Mouse (Mus musculus) heart, postnatal 36 days (tissue): ENCODE results near the gene Alkbh4. TPM values are rescaled to one million over a fixed set of nuclear protein-coding genes. Genes with fewer than 3 reads are reported as not detected.
"Not testable (repeated sequence)": the region's sequence is repeated elsewhere in the genome, so short reads cannot be mapped to it uniquely, and the experiment has no call there.

Source experiments
- DNase-seq, 2 experiments: peaks; one replicate each; pipeline ENCODE4 v3.0.0; 2021 to 2022
- intact Hi-C: fragments of 180-260 bp; cut with DNase I; formaldehyde crosslinking; loops from one replicate; pipeline ENCODE4 v1.15.1; 2025
- total RNA-seq, 2 experiments: library from RNA; stranded (reverse); gene quantifications; 2 replicates each; pipeline ENCODE4 v1.2.3; 2021

Gene Alkbh4
- total RNA-seq, 2 experiments from 2014 or later, result 4.4 to 4.7 TPM

DNA sequence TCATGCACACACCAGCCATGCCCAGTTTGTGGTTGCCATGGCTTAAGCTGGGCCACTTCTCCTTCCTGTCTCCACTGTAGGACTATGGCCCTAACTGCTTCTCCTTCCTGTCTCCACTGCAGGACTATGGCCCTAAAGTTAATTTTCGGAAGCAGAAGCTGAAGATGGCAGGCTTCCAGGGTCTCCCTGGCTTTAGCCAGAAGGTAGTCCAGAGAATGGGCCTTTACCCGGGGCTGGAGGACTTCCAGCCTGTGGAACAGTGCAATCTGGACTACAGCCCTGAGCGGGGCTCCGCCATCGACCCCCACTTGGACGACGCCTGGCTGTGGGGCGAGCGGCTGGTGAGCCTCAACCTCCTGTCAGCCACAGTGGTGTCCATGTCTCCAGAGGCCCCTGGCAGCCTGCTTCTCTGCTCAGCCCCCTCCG, 4.1 kb downstream of the Alkbh4 start:
- intact Hi-C loops, result no loop called here
- no peak for DNase-seq

DNA sequence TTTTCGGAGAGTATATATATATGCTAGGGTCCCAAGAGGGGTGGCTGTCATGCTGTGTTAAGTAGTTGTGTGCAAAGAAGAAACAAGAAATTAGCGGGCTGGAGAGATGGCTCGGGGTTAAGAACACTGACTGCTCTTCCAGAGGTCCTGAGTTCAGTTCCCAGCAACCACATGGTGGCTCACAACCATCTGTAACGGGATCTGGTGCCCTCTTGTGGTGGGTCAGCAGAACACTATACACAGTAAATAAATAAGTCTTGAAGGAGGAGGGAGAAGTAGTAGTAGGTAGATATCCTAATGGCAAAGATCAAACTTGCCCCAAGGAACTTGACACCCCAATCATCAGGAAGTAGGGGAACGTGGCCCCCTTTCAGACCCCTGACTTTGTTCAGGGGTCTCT, 6.8 kb downstream of the Alkbh4 start:
- intact Hi-C loops, result no loop called here

DNA sequence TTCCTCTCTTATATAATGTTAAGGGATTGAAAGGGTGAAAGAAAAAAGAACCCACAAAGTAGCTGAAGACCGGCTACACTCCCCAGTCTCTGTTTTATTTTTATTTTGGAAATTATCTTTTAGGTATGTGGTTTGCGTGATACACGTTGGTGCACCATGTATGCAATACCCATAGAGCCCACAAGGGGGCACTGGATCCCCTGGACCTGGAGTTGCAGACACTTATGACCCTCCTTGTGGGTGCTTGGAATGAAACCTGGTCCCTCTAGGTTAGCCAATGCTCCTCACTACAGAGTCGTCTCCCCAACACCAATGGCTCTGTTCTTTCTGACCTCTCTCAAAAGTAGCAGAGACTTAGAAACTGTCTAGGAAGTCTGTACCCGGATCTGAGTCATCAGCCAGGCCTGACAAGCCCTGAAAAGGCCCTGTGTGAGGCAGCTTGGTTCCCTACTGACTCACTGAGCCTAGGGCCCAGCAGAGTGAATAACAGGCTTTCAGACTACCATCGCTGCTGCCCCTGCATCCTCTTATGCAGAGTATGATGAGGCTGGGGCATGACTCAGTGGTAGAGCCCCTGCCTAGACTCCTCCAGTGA, 7.3 kb downstream of the Alkbh4 start:
- DNase-seq, result no peak
- intact Hi-C loops, result no loop called here

More for the DNA sequence above, 6.8 kb downstream of the Alkbh4 start:
- no peak for DNase-seq

DNA sequence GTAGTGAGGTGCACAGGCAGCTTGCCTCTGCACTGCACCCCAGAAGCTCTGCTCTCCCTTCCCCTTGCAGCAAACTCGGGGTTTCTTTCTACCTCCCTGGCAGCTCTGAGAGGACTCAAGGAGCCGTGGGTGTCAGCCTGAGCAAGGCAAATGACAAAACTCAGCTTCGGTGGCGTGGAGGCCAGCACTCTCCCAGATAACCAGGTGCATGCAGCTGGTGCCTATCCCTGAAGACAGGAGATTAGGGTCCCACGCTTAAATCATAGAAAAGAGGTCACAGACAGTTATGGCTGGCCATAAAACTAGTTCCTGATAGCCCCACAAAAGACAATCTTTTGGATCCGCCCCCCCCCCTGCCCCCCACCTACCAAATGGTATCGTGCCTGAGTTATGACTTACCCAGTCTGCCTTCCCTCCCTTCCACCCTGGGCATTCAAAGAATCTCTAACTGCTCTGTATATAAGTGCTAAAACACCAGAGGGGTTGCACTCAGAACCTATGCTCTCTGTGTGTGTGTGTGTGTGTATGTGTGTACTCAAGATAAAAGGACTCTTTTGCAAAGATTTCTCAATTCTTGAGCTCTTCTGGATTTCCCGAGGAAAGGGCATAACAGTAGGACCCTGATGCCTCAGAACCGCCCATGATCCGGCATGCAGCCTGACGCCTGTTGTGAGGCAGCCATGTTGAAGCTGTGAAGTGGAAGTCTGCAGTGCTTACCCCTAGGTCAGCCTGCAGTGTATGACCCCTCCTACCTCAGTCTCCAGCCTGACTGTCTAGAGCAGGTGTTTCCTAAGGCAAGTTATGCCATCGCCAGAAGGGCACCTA, 8.9 kb downstream of the Alkbh4 start:
- DNase-seq, result no peak
- intact Hi-C loops, result no loop called here

DNA sequence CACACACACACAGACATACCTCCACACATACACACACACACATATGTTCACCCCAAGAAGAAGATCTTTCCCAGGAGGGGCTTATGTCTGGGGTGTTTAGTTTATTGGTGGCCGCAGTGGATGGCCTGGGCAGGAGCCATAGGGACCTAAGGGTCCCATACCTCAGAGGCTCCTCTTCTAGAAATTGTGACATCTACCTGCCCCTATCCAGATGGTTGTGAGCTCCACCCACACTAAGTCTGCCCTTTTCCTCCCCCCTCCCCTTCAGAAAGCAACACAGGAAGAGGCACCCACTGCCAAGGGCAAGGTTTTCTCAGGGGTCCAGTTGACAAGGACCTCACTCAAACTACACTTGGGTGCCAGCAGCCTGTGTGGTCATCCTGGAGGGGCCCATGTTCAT, 11.0 kb downstream of the Alkbh4 start:
- intact Hi-C loops, result no loop called here
- no peak for DNase-seq

DNA sequence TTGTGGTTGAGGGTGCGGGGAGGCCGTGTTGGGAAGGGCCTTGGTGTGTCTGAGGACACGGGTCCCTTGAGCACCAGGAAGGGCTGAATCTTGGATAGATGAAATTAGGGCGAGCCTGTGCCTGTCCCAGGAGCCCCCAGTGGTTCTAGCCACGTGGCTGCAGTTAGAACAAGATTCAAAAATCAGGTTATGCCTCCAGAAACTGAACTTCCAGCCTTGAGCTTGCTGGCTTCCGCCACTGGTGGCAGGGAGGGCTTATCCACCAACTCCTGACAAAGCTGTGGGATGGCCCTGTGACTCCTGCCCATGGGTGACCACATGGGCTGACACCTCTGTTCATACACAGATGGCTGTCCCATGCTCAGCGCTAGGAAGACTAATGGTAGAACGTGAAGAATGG, 11.8 kb downstream of the Alkbh4 start:
- DNase-seq, result no peak
- intact Hi-C loops, result no loop called here

DNA sequence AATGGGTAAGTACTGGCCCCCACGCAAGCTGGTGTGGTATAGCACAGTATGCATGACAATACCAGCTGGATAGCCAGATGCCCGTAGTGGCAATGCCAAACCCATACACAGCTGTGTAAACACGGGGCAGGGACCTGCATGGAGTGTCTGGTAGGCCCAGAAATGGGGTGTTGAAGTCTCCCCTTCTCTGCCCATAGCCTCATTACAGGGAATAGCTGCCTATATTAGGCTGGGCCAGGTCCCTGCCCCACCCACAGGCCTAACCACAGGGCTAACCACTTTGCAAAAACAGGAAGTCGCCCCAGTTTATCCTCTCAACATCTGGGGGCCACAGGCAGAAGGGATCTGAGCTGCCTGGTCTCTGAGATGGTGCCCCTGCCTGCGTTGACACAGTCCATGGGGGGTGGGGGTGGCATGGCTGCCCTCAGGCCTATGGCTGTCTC, 13.2 kb downstream of the Alkbh4 start:
- intact Hi-C loops, DNase-seq: not testable (repeated sequence)

DNA sequence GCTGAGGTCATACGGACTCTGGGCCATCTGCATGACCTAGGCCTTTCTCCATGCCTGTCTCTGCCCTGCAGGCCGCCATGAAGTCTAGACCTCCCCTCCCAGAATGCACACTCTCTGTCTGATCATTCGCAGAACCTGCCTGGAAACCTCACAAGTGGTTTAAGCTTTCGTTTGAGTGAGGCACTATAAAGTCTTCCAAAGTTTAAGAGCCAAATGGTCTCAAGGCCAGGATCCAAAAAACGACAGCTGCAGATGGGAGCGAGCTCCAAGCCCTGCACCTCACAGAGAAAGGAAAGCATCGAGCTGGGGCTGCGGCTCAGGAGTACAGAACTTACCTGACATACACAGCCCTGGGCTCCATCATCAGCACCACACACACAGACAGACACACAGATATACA, 16.4 kb downstream of the Alkbh4 start:
- peak; percentile 28 to 46 for DNase-seq
- intact Hi-C loops, result no loop called here

DNA sequence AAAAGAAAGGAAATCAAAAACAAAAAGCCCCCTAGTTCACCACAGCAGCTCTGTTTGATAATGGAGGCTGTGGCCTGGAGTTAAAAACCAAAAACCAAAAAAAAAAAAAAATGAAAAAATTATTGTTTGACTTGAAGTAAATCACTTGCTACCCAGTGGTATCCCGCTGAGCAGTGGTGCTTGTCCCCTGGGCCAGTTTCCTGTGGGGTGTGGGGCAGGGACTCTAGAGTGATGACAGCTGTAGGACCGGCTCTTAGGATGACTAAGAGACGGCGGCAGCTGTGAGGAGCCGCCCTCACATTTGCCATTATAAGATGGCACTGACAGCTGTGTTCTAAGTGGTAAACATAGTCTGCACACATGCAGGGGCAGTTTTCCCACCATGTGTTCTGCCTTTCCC, 19.5 kb downstream of the Alkbh4 start:
- intact Hi-C loops, result no loop called here
- DNase-seq, result no peak

DNA sequence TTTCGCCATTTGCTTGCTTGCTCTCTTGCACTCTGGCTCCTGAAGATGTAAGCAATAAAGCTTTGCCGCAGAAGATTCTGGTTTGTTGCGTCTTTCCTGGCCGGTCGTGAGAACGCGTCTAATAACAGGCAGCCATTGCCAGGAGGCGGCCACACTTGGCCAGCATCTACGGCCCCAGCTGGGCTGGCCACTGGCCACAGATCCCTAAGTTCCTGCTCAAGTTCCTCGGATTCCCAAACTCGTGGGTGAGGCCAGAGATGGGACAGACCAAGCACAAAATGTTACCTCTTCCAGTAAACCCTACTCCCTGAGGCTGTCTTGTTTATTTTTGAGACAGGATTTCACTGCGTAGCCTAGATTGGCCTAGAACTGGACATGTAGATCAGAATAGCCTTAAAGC, 24.1 kb downstream of the Alkbh4 start:
- intact Hi-C loops, result not testable (repeated sequence)
- DNase-seq, result peak; percentile 73

DNA sequence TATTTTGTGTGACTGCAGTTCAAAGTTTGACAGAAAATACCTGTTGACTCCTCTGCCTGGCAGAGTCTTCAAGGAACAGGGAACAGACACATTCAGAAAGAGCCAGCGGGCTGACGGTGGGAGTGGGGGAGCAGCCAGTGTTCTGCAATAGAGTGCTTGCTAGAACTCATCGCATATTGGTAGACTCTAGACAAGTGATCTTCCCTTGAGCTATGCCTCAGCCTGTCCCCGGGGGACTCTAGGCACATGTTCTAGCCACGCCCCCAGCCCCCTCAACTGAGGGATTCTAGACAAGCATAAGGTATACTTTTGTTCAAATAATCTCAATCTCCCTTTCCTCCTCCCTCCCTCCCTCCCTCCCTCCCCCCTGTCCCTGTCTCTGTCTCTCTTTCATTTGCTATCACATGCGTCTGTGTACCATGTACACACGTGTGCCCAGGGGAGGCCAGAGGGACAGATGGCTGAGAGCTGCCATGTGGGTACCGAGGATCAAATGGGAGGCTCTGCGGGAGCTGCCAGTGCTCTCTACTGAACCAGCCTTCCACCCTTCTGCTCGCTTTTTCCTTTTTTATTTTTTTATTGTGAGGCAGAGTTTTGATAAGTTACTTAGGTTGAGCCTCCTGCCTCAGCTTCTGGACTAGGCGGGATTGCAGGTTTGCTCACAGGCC, 28.0 kb downstream of the Alkbh4 start:
- DNase-seq, result no peak
- intact Hi-C loops, result no loop called here

DNA sequence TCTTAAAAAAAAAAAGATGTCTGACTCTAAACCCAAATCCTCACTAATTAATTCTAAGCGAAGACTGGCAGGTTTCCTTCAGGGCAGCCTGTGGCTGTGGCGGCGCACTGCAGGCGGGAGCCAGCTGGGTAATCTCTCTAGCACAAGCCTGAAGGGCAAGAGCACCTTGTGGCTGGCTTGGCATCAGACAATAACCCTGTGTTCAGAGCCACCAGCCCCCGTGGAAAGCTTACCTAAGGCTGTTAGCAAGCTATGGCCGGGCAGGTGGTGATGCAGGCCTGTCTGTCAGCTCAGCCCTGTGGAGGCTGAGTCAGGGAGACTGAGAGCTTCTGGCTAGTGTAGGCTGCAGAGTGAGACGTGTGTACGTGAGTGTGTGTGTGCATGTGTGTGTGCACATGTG, 29.3 kb downstream of the Alkbh4 start:
- no peak for DNase-seq
- intact Hi-C loops, result no loop called here

DNA sequence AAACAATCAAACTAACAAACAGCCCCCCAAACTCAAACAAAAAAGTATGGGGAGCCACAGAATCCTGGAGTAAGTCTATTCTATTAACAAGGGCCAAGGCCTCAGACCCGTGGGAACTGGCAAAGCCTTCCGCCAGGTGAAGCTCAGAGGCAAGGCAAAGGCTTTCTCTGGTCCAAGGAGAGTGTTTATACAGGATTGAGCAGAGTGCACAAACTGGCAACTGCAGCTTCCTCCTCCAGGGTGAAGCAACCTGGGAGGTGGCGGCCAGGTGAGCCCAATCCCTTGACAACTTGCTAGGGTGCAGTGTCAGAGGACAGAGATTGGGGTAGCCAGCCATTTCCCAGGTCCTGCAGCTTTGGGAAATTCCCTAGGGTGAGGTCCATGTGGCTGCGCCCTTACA, 31.4 kb downstream of the Alkbh4 start:
- intact Hi-C loops, result no loop called here
- DNase-seq, result no peak

DNA sequence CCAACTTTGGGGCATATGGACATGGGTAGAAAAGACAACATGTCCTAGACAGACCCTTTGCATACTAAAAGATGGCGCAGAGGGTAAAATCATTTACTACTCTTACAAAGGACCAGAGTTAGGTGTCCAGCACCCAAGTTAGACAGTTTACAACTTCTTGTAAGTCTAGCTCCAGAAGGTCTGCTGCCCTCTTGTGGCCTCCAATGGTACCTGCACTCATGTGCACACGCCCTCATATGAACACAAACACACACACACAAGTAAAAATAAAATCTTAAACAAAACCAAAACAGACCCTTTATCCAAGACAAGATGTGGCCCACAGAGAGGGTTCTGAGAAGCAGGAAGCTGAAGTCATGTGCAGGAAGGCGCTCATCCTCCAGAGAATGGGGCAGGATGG, 32.1 kb downstream of the Alkbh4 start:
- intact Hi-C loops, result no loop called here
- DNase-seq, result no peak

DNA sequence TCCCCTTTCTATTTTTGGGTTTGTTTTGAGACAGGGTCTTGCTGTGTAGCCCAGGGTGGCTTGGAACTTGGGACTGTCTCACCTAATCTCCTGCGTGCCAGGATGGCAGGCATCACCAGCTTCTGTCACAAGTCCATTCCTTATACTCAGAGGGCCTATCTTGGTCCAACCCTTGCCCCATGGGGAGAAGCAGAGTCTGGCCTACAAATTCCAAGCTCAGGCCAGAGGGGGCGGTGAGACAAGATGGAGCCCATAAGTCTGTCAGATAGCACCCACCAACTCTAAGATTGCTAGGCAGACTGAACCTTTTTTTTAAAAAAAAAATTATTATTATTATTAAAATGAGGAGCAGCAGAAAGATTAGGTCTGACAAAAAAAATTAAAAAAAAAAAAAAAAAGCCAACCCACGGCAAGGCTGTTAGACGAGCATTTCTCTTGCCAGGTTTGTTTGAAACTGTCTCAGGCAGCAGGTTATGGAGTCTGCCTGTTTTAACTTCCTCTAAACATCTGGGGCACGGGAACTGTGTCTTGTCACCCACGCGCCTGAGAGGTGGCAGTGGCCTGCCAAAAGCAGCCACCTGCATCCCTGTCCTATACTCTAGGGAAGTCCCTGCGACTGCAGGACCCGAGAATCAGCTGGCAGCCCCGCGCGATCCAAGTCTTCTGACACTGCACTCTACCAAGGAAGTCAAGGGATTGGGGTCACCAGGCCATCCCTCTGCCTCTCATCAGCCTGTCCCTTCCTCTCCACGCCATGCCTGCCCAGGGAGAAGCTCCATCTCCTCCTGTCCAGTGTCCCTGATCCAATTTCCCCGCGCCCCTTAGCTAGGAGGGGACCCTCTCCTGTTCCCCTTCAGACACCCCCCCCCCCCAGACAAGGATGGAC, 33.9 kb downstream of the Alkbh4 start:
- DNase-seq, result peak; percentile 33 to 50
- intact Hi-C loops, result no loop called here

DNA sequence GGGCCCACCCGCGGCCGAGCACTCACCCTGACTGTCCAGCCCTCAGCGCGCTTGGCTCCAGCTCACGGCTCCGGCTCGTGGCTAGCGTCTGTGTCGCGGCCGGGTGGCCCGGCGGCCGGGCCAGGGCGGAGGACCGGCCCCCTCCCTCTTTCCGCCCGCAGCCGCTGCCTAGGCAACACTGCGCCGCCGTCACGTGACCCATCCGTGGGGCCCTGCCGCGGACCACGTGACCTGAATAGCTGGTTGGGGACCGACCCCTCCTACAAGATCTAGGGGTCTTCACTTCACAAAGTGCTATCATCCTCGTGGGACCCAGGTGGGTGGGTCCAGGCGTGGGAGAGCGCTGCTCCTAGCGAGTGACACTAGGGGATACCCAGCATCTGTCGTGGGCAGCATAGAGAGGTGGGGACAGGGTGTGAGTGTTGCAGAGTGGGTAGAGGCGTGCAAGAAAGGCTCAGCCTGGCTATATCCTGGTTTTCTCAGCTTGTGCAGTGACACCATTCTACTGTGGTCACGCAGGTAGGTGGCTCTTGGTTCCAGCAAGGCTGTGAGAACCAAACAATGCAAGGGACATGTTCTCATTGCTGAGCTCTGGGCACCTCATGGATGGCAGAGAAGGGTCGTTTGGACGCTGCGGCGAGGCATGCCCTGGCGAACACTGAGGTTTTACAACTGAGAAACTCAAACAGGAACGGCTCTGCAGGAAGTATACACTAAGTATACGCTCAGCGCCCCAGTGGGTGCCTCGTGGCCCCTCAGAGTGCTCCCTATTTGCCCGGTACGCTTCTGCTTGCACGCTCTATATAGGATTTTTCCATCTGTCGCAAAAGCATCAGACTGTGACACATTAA, 34.8 kb downstream of the Alkbh4 start, which contains the start of gene Orai2:
Orai2 (minus strand) TSS at position 202 of the 851 bp plus-strand sequence.
- intact Hi-C loops, result no loop called here
- peak; percentile 77 to 81 for DNase-seq

DNA sequence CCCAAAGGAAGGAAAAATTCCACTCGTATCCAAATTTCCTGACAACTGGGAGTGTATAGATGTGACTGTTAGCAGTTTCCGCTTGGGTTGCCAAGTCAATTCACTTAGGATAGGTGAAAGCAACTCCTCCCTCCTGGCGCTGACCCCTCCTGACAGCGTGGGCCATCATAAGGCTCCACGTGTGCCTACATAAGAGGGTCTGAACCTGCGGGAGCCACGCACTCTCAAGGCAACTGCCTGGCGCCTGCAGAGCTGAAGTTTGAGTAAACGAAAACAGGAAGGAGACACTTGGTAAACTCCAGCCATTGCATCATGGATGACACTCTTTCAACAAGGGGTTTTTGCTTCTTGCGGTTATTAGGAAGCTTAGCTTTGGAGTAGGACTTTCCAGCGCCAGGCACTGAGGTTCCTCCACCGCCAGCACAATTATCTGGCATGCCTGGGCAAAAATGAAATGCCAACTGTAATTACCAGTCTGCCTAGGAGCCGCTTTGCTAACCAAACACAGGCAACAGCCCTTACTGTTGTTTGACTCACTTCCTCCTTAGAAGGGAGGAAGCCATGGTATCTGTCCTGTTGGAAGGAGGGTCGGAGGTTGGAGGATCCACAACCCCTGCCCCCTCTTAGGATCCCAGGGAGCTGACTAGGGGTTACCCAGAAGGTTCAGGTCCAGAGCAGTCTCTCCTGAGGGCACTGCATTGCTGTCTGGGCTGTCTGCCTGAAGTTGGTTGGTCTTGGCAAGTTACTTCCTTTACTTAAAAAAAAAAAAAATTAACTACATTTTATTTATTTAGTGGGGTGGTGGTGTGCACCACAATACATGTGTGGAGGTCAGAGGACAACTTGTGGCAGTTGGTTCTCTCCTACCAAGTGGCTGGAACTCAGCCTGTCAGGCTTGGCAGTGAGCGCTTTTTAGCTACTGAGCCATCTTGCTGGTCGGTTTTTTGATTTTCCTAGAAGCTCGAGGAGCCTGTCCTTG, 35.7 kb downstream of the Alkbh4 start:
- intact Hi-C loops, result no loop called here
- DNase-seq, result no peak

DNA sequence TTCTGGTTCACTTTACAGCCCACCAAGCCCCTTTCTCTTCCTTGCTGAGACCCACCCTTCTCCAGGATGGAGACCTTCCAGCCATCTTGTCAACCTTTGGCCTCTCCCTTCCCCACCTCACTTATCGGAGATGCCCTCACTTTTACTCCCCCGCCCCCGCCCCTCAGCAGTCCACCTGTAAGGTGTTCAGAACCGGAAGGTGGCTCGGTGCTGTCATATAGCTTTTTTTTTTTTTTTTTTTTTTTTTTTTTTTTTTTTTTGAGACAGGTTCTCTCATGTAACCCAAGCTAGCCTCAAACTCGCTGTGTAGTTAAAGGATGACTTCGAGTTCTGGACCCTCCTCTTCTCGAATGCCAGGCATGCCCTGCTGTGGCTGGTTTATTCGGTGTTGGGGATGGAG, 37.0 kb downstream of the Alkbh4 start:
- intact Hi-C loops, result no loop called here
- DNase-seq, result no peak
